Mouse (Mus musculus) C2C12 (cell line): ENCODE data around the gene Lrp10. TPM values are rescaled to one million over a fixed set of nuclear protein-coding genes. Genes with fewer than 3 reads are reported as not detected.

Source experiments
- H3K27me3 ChIP-seq: one replicate; pipeline ENCODE4 v1.6.1; 2011; ENCODE audit not compliant: control insufficient read depth, insufficient read depth, insufficient read length
- H3K36me3 ChIP-seq: one replicate; pipeline ENCODE4 v1.6.1; 2011; ENCODE audit not compliant: control insufficient read depth, insufficient read depth
- H3K4me3 ChIP-seq: one replicate; pipeline ENCODE4 v1.5.1; 2011; ENCODE audit warnings: mild to moderate bottlenecking, control low read depth; ENCODE audit not compliant: poor library complexity, insufficient read depth, severe bottlenecking
- H3K79me2 ChIP-seq: one replicate; pipeline ENCODE4 v1.6.1; 2011; ENCODE audit not compliant: control insufficient read depth, insufficient read depth
- H3K79me3 ChIP-seq: one replicate; pipeline ENCODE4 v1.6.1; 2011; ENCODE audit warnings: low read depth, control low read depth
- H3ac ChIP-seq: one replicate; pipeline ENCODE3; 2011; ENCODE audit warnings: low read depth; ENCODE audit not compliant: control insufficient read depth, insufficient read length
- CEBPB ChIP-seq: IDR thresholded peaks from one replicate; pipeline ENCODE4 v1.6.1; 2011; ENCODE audit warnings: low read depth, mild to moderate bottlenecking, control low read depth, moderate library complexity
- CTCF ChIP-seq: IDR thresholded peaks from one replicate; pipeline ENCODE4 v1.5.1; 2011; ENCODE audit not compliant: control insufficient read depth, insufficient read depth, insufficient read length
- FOSL1 ChIP-seq: IDR thresholded peaks from one replicate; pipeline ENCODE4 v1.8.0; 2011; ENCODE audit warnings: mild to moderate bottlenecking, low read length; ENCODE audit not compliant: poor library complexity, insufficient read depth, severe bottlenecking
- MAX ChIP-seq: IDR thresholded peaks from one replicate; pipeline ENCODE4 v1.6.1; 2011; ENCODE audit warnings: mild to moderate bottlenecking, control low read depth
- MYOD1 ChIP-seq: IDR thresholded peaks from one replicate; pipeline ENCODE4 v1.6.1; 2011; ENCODE audit warnings: low read depth; ENCODE audit not compliant: control insufficient read depth, insufficient read length
- MYOG ChIP-seq: IDR thresholded peaks from one replicate; pipeline ENCODE4 v1.6.1; 2011; ENCODE audit not compliant: control insufficient read depth, insufficient read length; ENCODE audit errors: extremely low read depth
- USF1 ChIP-seq: IDR thresholded peaks from one replicate; pipeline ENCODE4 v1.6.1; 2011; ENCODE audit warnings: low read depth, mild to moderate bottlenecking, control low read depth, moderate library complexity
- polyA plus RNA-seq: library from polyadenylated mRNA; unstranded; fragments of >200 nt; fragmentation: generic; extraction: Trizol; gene quantifications from one replicate; pipeline ENCODE4 v1.2.1, GENCODE M21; 2012; ENCODE audit warnings: missing spikeins

Gene Lrp10
- polyA plus RNA-seq, 1 experiment: 72.8 TPM

GRCm38 (mm10) chr14:54427696-54428095, 36.2 kb upstream of the Lrp10 start:
- Histone ChIP-seq H3K4me3 (peak overlapping the region; percentile 81), H3K36me3 (peaks cover 26% of the 10 kb centered on the region), H3K79me3 (peaks cover 28% of the 10 kb centered on the region), H3K27me3 (no peaks in the 10 kb centered on the region), H3K79me2 (peaks cover 56% of the 10 kb centered on the region), H3ac (no peak overlapping the region)
- TF ChIP-seq MYOD1 (no peak), CTCF (no peak), MAX (no peak), CEBPB (no peak), FOSL1 (no peak), MYOG (no peak), USF1 (no peak)

GRCm38 (mm10) chr14:54428421-54428820, 35.5 kb upstream of the Lrp10 start:
- H3K4me3 ChIP-seq: no peak overlapping the region

DNA sequence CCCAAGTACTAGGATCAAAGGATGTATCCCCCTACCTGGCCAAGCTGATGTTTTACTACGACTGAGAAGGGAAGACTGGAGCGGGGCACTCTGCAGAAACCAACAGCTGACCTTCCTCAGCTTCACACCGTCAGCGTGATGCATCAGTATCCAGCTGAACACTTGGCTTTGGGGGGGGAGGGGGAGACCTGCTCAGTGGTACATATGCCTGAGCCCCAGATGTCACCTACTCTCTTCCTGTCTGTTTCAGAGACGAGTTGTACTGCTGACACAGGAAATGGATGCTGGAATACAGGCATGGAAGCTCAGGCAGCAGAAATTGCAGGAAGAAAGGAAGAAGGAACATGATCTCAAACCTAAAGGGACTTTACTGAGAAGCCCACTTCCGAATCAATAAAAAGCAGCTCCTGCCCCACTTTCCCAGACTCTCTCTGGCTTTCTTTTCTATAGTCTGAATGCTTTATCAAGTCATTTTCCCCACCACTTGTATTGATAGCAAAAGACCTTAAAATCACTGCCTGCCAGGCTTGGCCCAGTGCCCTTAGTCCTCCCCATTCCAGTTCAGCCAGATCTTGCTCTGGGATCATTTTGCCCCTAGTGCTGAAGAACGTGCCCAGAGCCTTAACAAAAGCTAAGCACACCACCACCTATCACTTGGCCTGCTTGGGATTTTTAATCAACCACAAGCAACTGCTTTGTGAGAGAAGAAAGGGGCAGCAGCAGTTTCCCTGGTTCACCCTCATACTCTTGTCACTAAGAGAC, 34.4 kb upstream of the Lrp10 start:
- Histone ChIP-seq H3K79me3 (peaks cover 41% of the 10 kb centered on the region), H3K4me3 (no peak overlapping the region), H3K79me2 (peaks cover 74% of the 10 kb centered on the region), H3K36me3 (peaks cover 26% of the 10 kb centered on the region), H3ac (no peak overlapping the region), H3K27me3 (no peaks in the 10 kb centered on the region)
- TF ChIP-seq CTCF: no peak
- TF ChIP-seq MYOG: no peak
- no peak for TF ChIP-seq FOSL1
- no peak for TF ChIP-seq MYOD1
- TF ChIP-seq USF1: no peak
- TF ChIP-seq CEBPB: no peak
- TF ChIP-seq MAX: no peak

More at GRCm38 (mm10) chr14:54428421-54428820, 35.5 kb upstream of the Lrp10 start:
- Histone ChIP-seq H3K79me3 (peaks cover 33% of the 10 kb centered on the region), H3K27me3 (no peaks in the 10 kb centered on the region), H3K36me3 (peaks cover 26% of the 10 kb centered on the region), H3K79me2 (peaks cover 63% of the 10 kb centered on the region), H3ac (no peak overlapping the region)
- TF ChIP-seq CTCF: no peak
- no peak for TF ChIP-seq MAX
- no peak for TF ChIP-seq MYOD1
- TF ChIP-seq CEBPB: no peak
- no peak for TF ChIP-seq MYOG

DNA sequence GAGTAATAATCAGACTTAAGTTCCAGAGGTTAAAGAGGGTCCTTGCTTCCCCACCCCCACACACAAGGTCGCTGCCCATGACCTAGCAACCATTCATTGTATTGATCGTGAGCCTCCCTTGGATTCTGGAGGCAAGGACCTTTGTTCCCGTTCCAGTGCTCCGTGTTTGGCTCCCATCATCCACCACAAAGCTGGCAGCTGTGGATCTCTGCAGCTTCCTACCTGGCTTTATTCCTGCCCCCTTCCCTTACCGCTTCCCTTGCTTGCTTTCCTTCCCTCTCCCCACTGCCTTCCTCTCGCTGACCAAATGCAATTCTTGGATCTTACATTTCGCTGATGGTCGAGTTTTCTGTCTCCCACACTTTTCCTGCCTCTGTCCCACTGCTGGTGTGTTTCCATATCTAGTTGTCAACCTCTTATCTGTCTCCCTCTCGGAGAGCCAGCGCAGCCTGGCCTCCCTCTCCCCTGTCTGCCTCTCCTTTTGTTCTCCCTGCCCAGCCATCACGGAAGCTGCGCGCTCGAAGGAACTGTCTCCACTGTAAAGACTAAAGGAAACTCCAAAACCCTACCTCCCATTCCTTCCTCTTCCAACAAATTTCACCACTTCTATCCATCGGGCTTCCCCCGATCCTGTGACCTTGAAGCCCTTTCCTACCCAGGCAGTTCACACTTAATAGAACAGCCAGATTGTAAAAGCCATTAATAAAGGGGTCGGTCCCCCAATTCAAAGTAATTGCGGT, 33.4 kb upstream of the Lrp10 start:
- Histone ChIP-seq H3K36me3 (peaks cover 30% of the 10 kb centered on the region), H3K4me3 (peak overlapping the region; percentile 89)
- TF ChIP-seq CEBPB (no peak), MAX (no peak), USF1 (no peak), MYOG (no peak)

DNA sequence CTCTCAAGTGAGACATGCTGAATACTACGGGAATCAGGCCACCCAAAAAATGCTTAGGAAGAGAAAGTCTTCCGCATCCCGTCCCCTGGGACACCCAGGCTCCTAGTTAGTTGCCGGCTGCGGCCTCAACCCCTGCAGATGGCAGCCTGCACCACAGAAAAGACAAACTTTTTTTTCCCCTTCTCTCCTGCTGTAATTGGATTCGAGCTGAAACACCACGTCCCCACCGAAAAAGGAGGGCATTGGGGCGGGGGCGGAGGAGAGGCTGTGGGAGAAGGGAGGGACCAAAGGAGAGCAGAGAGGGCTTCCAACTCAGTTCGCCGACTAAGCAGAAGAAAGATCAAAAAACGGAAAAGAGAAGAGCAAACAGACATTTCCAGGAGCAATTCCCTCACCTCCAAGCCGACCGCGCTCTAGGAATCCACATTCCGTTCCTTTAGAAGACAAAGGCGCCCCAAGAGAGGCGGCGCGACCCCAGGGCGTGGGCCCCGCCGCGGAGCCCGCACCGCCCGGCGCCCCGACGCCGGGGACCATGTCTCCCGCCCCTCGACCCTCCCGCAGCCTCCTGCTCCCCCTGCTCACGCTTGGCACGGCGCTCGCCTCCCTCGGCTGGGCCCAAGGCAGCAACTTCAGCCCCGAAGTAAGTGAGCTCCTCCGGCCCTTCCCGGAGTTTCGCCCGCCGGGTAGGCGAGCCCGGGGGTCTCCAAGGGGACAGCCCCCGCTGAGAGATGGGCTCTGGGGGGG, 32.4 kb upstream of the Lrp10 start, which contains the start of gene Mmp14:
Mmp14 (plus strand) TSS at position 279 of the 744 bp plus-strand sequence.
- H3K4me3 ChIP-seq: peak within 1 kb of the TSS; percentile 89
- H3K79me2 ChIP-seq: peaks cover 92% of the 10 kb centered on the region
- H3K27me3 ChIP-seq: no peaks in the 10 kb centered on the region
- no peak for TF ChIP-seq MYOG
- TF ChIP-seq FOSL1: no peak
- TF ChIP-seq CTCF: no peak
- no peak for TF ChIP-seq USF1
- no peak for TF ChIP-seq MYOD1
- TF ChIP-seq CEBPB: no peak
- no peak for TF ChIP-seq MAX
- peaks cover 48% of the 10 kb centered on the region for H3K79me3 ChIP-seq
- H3K36me3 ChIP-seq: peaks cover 38% of the 10 kb centered on the region
- H3ac ChIP-seq: peak within 1 kb of the TSS; percentile 72

More for the DNA sequence above, 33.4 kb upstream of the Lrp10 start:
- peaks cover 45% of the 10 kb centered on the region for H3K79me3 ChIP-seq
- no peaks in the 10 kb centered on the region for H3K27me3 ChIP-seq
- H3ac ChIP-seq: peak overlapping the region; percentile 56
- H3K79me2 ChIP-seq: peaks cover 85% of the 10 kb centered on the region
